Mouse (Mus musculus): ENCODE measurements at regions not wholly inside any gene's neighbourhood (a gene's known extent, or its start where the extent isn't known, plus 50 kb on each side); places are given as distances from the start of the nearest gene placed in this dataset.

DNA sequence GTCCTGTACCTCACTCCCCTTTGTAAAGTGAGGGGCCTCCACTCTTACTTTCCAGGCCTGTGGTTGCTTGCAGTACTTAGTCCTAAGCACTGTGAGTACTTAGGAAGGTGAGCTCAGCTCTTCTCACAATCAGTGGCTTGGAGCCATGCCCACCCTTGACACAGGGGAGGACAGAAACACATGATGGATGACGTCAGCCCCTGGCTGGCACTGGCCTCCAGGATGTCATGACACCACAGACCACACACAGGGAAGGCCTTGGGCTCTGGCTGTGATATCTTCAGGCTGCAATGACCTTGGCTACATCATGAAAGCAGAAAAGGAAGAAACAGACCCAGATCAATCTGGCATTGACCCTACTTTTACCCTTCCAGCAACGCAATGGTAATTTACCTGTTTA, 113.0 kb upstream of the Zmiz1 start:
- peak; percentile 62 to 79 for DNase-seq

DNA sequence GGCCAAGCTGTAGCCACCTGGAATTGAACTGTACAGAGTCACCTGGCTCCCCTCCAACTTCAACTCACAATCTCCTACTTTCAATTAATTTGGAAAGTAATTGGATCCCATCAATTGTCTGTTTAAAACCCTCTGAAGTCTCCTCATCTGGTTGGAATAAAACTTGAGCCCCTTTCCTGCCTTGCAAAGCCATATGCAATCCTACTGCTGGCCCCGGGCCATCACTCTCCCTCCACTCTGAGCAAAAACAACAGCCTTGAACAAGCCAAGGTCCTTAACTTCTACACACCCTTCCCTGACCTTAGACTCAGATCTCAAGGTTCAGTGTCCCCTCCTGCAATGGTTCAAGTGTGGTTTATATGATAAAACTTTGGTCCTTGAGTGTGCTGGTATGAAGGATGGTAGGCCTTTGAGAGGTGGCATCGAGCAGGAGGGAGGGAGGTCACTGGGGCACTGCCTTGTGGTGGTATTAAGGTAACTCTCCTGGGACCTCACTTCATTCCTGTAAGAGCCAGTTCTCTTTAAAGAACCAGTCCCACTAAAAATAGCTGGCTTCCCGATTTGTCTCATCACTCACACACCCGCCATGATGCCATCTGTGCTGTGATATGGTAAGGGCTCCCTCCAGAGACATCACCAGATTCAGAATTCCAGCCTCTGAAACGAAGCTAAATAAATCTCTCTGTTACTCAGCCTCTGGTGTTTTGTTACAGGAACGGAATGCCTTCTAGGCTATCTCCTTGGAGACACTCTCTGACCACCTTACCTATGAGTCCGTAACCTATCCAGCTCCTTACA, 112.0 kb upstream of the Zmiz1 start:
- DNase-seq, result no peak

- DNase-seq, result no peak
Measured at GRCm38 (mm10) chr14:25350282-25350964, 108.6 kb upstream of the Zmiz1 start.

DNA sequence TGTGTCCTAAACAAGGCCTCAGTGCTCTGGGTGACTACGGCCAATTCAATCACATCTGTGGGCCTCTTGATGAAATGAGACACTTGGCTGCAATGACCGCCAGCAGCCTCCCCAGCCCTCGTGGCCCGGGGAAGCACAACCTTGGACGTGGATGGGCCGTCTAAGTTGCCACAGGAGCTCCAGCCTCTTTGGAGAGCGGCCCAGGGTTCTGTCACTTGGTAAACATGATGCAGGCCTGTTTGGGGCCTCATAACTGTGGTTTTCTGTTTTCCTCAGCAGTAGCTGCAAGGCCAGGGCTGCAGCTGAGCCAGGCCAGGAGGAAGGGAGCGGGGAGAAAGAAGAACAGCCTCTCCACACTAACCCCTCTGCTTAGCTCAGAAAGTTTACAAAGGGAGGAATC, 105.2 kb upstream of the Zmiz1 start:
- DNase-seq, result peak; percentile 45 to 59

DNA sequence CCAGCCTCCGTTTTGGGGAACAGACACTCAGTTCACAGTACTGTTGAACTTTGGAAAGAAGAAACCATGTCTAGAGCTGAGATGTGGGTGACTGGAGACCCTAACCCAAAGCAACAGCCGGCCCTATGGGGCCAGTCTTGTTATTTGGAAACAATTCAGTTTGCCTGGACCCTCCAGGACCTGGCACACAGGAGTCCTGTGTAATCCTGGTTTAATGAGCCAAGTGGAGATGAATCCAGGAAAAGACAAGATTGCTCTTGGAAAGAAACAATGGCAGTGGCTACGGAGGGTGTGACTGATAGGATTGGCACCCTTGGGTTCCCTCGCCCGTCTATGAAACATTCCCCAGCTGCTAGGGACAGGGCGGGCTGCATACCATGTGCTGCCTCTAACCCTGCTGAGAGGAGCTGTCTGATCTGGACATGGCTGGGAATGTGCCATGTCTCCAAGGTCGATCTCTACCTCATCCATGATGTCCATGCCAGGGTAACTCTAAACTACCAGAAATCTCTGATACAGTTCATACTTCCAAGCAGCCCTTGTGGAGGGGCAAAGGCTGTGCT, 104.6 kb upstream of the Zmiz1 start:
- no peak for DNase-seq

DNA sequence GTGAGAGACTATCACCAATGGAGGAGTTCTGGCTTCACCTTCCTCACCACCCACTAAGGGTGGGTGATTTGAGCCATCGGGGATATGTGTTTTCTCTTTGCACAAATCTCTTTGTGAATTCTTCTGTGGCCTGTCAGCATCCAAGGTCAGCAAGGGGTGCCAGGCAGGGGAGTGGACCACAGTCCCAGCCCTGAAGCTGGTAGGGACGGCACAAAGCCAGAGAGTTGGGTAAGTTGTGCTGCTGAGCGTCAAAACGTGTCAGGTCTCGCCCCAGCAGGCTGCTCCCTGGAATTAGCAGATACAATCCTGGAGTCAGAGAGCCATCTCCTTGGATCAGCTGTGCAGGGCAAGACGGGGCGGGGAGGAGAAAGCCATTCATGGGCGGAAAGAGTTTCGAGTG, 101.2 kb upstream of the Zmiz1 start:
- no peak for DNase-seq

DNA sequence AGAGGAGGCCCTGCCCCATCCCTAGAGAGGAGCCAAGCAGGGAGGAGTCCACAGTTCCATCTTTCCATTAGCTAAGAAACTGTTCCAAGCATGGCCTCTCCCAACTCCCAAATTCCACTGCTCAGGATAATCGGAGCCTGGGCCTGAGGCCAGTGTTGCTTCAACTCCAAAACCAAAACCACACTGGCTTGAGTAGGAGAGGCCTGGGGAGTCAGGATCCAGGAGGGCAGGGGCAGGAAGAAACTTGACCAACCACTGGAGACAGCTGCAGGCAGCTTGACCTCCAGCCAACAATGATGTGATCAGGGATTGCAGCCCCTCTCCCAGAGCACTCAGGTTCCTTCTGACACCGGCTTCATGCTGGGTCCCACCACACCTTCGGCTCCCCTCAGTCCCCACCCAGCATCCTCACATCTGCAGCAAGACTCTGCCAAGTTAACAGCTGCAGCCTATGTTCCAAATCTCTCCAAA, 99.1 kb upstream of the Zmiz1 start:
- peak; percentile 45 to 53 for DNase-seq

- no peak for DNase-seq
Measured at GRCm38 (mm10) chr14:25360726-25361125, 98.3 kb upstream of the Zmiz1 start.

GRCm38 (mm10) chr14:25361129-25361528, 97.9 kb upstream of the Zmiz1 start:
- DNase-seq, result no peak

- no peak for DNase-seq
Measured at GRCm38 (mm10) chr14:25362771-25363170, 96.2 kb upstream of the Zmiz1 start.

GRCm38 (mm10) chr14:25365226-25365800, 93.7 kb upstream of the Zmiz1 start:
- DNase-seq, result peak; percentile 44 to 62

- DNase-seq, result no peak
Measured at GRCm38 (mm10) chr14:25366009-25366408, 93.0 kb upstream of the Zmiz1 start.

DNA sequence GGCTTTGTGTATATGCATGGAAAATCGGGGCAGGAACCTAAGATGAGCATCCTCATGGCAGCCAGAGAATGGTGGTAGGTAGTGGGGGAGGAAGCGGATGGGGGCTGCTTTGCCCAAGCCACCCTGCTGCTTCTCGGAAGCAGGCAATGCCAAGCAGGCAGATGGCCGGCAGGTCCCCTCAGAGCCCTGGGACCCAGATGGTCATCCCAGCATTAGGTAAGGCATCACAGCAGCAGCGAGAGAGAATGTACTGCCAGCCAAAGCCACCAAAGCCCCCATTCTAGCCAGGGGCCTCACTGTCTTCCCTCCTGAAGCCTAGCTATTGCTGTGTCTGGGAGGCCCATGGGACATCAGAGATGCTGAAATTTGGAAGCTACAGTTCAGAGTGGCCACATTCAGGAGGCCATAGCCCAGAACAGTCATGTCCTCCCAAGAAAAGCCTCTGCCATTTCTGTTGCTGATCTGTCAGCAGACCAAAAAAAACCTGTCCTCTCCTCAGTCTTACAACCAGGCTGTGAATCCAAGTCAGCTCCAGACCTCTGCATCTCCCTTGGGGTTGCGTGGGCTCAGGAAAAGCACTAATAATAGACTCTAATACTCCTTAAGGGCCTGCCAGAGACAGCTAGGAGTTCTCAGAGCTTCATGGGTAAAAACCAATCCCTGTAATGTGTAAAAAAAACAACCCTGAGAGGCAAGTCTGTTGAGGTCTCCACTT, 88.5 kb upstream of the Zmiz1 start:
- no peak for DNase-seq

- no peak for DNase-seq
Measured at GRCm38 (mm10) chr14:25371021-25371400, 88.0 kb upstream of the Zmiz1 start.

- DNase-seq, result no peak
Measured at GRCm38 (mm10) chr14:25371661-25372060, 87.3 kb upstream of the Zmiz1 start.

DNA sequence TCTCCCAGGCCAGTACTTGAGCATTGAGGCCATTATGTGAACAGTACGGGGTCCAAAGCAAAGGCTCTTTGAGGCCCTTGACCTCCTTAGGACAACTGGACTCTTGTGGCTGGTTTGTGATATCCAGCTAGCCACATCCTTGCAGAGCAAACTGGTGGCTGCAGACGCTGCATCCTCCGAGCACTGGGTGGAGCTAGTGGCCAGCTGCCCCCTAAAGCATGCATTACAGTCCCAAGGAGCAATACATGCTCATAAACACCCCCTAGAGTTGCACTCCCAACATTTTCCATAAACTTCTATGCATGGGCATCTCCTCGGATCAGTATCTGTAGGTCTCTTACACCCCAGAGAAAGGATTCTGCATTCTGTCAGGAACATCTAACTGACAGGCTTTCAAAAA, 86.4 kb upstream of the Zmiz1 start:
- DNase-seq, result no peak

- no peak for DNase-seq
Measured at GRCm38 (mm10) chr14:25373167-25373566, 85.8 kb upstream of the Zmiz1 start.

GRCm38 (mm10) chr14:25375001-25375400, 84.0 kb upstream of the Zmiz1 start:
- DNase-seq, result no peak

GRCm38 (mm10) chr14:25377091-25377490, 81.9 kb upstream of the Zmiz1 start:
- no peak for DNase-seq

DNA sequence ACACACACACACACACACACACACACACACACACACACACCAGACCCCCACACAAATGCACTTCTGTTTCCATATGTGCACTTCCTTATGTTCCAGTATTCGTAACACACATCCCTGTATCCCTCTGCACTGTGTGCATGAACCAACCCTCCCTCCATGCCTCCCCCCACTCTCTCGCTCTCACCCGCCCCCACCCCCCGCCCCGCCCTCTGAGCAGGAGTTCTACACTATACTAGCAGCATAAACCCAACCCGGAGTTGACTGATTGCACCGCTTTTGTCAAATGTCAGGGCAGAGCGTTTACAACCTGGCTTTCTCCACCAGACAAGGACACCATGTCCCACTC, 81.5 kb upstream of the Zmiz1 start:
- no peak for DNase-seq

DNA sequence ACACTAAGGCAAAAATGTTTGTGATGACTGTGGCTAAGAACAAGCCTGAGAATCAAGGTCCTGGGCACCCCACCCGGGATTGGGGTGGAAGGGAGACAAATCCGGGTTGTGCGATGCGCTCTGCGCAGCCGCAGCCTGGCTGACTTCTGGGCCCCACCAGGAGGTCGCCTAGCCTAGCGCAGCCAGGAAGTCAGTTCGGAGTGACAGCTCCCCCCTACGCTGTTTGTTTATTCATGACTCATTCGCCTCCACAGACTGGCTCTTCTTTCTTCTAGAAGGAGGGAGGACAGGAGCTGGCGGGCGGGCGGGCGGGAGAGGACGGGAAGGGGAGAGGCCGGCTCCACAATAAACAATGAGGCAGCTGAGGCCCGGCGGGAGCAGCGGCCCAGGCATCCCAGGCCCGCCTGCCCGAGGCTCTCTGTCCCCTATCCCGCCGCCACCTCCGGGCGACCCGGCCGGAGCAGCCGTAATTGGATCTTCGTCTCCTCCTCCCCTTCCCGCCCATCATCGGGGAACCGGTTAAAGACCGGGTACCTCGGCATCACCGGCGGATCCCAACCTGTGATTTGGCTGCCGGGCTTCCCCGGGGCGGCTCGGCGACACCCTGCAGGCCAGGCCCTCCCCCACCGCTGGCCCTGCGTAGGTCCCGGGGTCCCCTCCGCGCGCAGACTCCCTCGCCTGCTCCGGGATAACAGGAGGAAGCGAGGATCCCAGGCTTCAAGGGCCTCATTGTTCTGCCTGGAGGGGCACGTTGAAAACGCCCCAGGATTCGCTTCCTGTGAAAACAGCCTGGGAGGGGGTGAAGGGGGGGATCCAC, 80.9 kb upstream of the Zmiz1 start:
- peak; percentile 86 to 91 for DNase-seq

- peak; percentile 39 to 44 for DNase-seq
Measured at GRCm38 (mm10) chr14:25378717-25379224, 80.2 kb upstream of the Zmiz1 start.

All from lung, adult 18-20 months (tissue).